ENCODE assay signal across 8 mouse cellular contexts in the genomic region with DNA sequence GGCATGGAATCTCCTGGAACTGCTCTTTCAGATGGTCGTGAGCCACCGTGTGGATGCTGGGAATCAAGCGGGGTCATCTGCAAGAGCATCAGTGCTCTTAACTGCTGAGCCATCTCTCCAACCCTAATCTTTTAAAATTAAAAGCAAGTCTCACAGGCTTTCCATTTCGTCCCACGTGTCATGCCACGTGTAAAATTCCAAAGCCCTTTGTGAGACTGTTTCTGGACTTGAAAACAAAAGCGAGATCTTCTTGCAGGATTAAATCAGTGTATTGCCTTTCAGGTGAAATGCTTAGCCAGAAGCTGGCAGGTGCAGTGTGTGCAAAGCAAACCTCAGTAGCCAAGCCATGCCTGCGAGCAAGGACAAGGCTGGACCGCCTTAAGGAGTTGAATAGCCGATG. TPM values are rescaled to one million over a fixed set of nuclear protein-coding genes. Genes with fewer than 3 reads are reported as not detected.
A peak's percentile ranks its signal among the peaks of the same experiment; 100 is the strongest.
DNase-seq lines count a peak whose midpoint lies in the region; ATAC-seq and TF ChIP-seq lines count a peak whose summit lies in the region.

No protein-coding gene starts in this region.

- H3K4me1 ChIP-seq in cortical plate, adult 2 months (ENCODE audit: control insufficient read depth, insufficient read depth, low read length), result peaks cover 4% of the 10 kb centered on the region; the same call in 1 of the 2 replicates
- H3K4me1 ChIP-seq in hindbrain, postnatal 0 days (ENCODE audit: insufficient read depth, low read length), result peaks cover 8% of the 10 kb centered on the region; the same call in 1 of the 2 replicates

- peaks cover 42% of the 10 kb centered on the region for H3K79me2 ChIP-seq in myocyte (ENCODE audit: control insufficient read depth, insufficient read depth)

- H3ac ChIP-seq in myocyte (ENCODE audit: control insufficient read depth, insufficient read length), result peak overlapping the region; percentile 77

- H3K9me3 ChIP-seq in hindbrain, postnatal 0 days (ENCODE audit: low read length), result no peaks in the 10 kb centered on the region

- H3K36me3 ChIP-seq in hindbrain, postnatal 0 days (ENCODE audit: insufficient read depth, low read length), result no peaks in the 10 kb centered on the region
- peaks cover 4% of the 10 kb centered on the region for H3K36me3 ChIP-seq in myocyte (ENCODE audit: control insufficient read depth, insufficient read depth)

- TF ChIP-seq POLR2A in cortical plate, adult 2 months (IDR thresholded peaks at IDR 0.05; ENCODE audit: extremely low read depth, insufficient read depth, low read length), result no peak
- no peak for TF ChIP-seq POLR2A in myocyte (IDR thresholded peaks at IDR 0.05; ENCODE audit: insufficient read length, low read depth)

- H3K9ac ChIP-seq in hindbrain, postnatal 0 days (replicated peaks; ENCODE audit: low read length), result peak overlapping the region; percentile 81

- peak overlapping the region; percentile 70 for H3K4me3 ChIP-seq in left cerebral cortex, adult 2 months
- peak overlapping the region; percentile 92 for H3K4me3 ChIP-seq in cortical plate, adult 2 months (ENCODE audit: insufficient read depth, low read length)
- peak overlapping the region; percentile 84 for H3K4me3 ChIP-seq in hindbrain, postnatal 0 days (ENCODE audit: low read length)
- H3K4me3 ChIP-seq in myocyte, result peak overlapping the region; percentile 76

- 33% methylated on average over 10 of the region's 10 CpGs for WGBS in hindbrain, postnatal 0 days

- intact Hi-C loops in left cerebral cortex, adult 2 months (cut with DNase I), result loop anchor here (5.0 kb wide), 1 partner anchor 60 kb away; a partner anchor contains a TSS
- intact Hi-C loops in left cerebral cortex, postnatal 4 days (cut with DNase I), result loop anchor here (10.0 kb wide), 1 partner anchor 123 kb away; no protein-coding TSS in a partner anchor

- H3K27ac ChIP-seq in left cerebral cortex, adult 2 months, result peak overlapping the region; percentile 92
- peak overlapping the region; percentile 19 for H3K27ac ChIP-seq in cortical plate, adult 2 months (ENCODE audit: insufficient read depth, low read length)
- H3K27ac ChIP-seq in hindbrain, postnatal 0 days, result peak overlapping the region; percentile 88

- H3K27me3 ChIP-seq in hindbrain, postnatal 0 days (ENCODE audit: insufficient read depth, low read length), result no peaks in the 10 kb centered on the region
- no peaks in the 10 kb centered on the region for H3K27me3 ChIP-seq in myocyte (ENCODE audit: control insufficient read depth, insufficient read depth, insufficient read length)

- peak overlapping the region; percentile 70 for H3K4me2 ChIP-seq in hindbrain, postnatal 0 days (ENCODE audit: low read depth, low read length)
- peak overlapping the region; percentile 83 for H3K4me2 ChIP-seq in myocyte (ENCODE audit: low read depth)

- peak in 1 of 2 experiments; percentile 31 for DNase-seq in left cerebral cortex, adult 2 months (ENCODE audit: extremely low spot score in 1 of 2, low spot score in 2 of 2)
- DNase-seq in left cerebral cortex, postnatal 4 days, result no peak
- peak; percentile 28 for DNase-seq in hindbrain, postnatal 0 days (ENCODE audit: low spot score)
- DNase-seq in embryo, embryonic 9.5 days (ENCODE audit: extremely low spot score), result no peak
- DNase-seq in urinary bladder, postnatal 4 days (ENCODE audit: low spot score in 2 of 2), result no peak
- DNase-seq in right cerebral cortex, adult 18-20 months, result no peak

- ATAC-seq in hindbrain, postnatal 0 days, result no peak

- no peak; the same call in 1 of the 2 replicates for TF ChIP-seq CTCF in left cerebral cortex, adult 2 months (IDR thresholded peaks at IDR 0.05)
- TF ChIP-seq CTCF in cortical plate, adult 2 months (IDR thresholded peaks at IDR 0.05; ENCODE audit: extremely low read depth, insufficient read depth, low read length), result no peak
- TF ChIP-seq CTCF in hindbrain, postnatal 0 days (IDR thresholded peaks at IDR 0.05; ENCODE audit: low read depth), result 0 out of 2 replicates have a peak, but pooled peaks have one; percentile 10

TF ChIP-seq in myocyte, 11 proteins besides CTCF, POLR2A, EP300 and RAD21:
- no peak for TF ChIP-seq USF1 (IDR thresholded peaks at IDR 0.05; ENCODE audit: low read depth)
- no peak for TF ChIP-seq E2F4 (IDR thresholded peaks at IDR 0.05; ENCODE audit: insufficient read depth)
- no peak for TF ChIP-seq TCF12 (IDR thresholded peaks at IDR 0.05; ENCODE audit: insufficient read depth, poor library complexity, severe bottlenecking)
- no peak for TF ChIP-seq TCF3 (IDR thresholded peaks at IDR 0.05; ENCODE audit: insufficient read length, low read depth)
- TF ChIP-seq MAX (IDR thresholded peaks at IDR 0.05; ENCODE audit: low read depth), result no peak

RNA-seq across cellular contexts. Expression of a gene that starts 0.5 kb away (rescaled TPM):
- 10 to 100 TPM; 31.3 to 38.5 TPM for total RNA-seq in left cerebral cortex, adult 2 months (2021)
- 10 to 100 TPM; 38.8 to 40.6 TPM for total RNA-seq in left cerebral cortex, postnatal 4 days (2021)
- polyA plus RNA-seq in cortical plate, adult 2 months (2012; rRNA removed), result 44.7 and 44.8 TPM in 2 replicates
- 57.7 and 60.8 TPM in 2 replicates for total RNA-seq in hindbrain, postnatal 0 days (2014; rRNA removed)
- 33.3 and 37.2 TPM in 2 replicates for polyA plus RNA-seq in hindbrain, postnatal 0 days (2015; fragmentation: Nextera tagmentation; extraction: Ambion mirVana)
- 51.1 TPM for polyA plus RNA-seq in myocyte (2012; fragmentation: generic; extraction: Trizol)

RNA-seq across cellular contexts. Expression of a gene that starts 21.2 kb away (rescaled TPM):
- total RNA-seq in left cerebral cortex, adult 2 months (2021), result 1 to 10 TPM; 8.3 to 9.3 TPM
- 10 to 100 TPM; 11.9 to 13.2 TPM for total RNA-seq in left cerebral cortex, postnatal 4 days (2021)
- polyA plus RNA-seq in cortical plate, adult 2 months (2012; rRNA removed), result 3.1 and 3.4 TPM in 2 replicates
- total RNA-seq in hindbrain, postnatal 0 days (2014; rRNA removed), result 16.4 and 17.6 TPM in 2 replicates
- polyA plus RNA-seq in hindbrain, postnatal 0 days (2015; fragmentation: Nextera tagmentation; extraction: Ambion mirVana), result 0.69 and 1.1 TPM in 2 replicates
- polyA plus RNA-seq in myocyte (2012; fragmentation: generic; extraction: Trizol), result 42.5 TPM

RNA-seq across cellular contexts. Expression of a gene that starts 59.7 kb away (rescaled TPM):
- 10 to 100 TPM; 52.4 to 52.6 TPM for total RNA-seq in left cerebral cortex, adult 2 months (2021)
- total RNA-seq in left cerebral cortex, postnatal 4 days (2021), result 10 to 100 TPM; 89.1 to 90.7 TPM
- 26.7 and 29.1 TPM in 2 replicates for polyA plus RNA-seq in cortical plate, adult 2 months (2012; rRNA removed)
- total RNA-seq in hindbrain, postnatal 0 days (2014; rRNA removed), result 43.5 and 54.8 TPM in 2 replicates
- 32.8 and 35.0 TPM in 2 replicates for polyA plus RNA-seq in hindbrain, postnatal 0 days (2015; fragmentation: Nextera tagmentation; extraction: Ambion mirVana)
- 8.0 TPM for polyA plus RNA-seq in myocyte (2012; fragmentation: generic; extraction: Trizol)

Comparison
In these comparisons a context has a peak if more than half of its experiments do, and no peak if none do; other contexts are left out.
1. H3K27ac ChIP-seq: peak in every context shown above with its lines; median percentile 92 in left cerebral cortex, adult 2 months; 88 in hindbrain, postnatal 0 days; 19 in cortical plate, adult 2 months.